Comparison of ENCODE assay signal across 8 mouse cellular contexts in the genomic region with DNA sequence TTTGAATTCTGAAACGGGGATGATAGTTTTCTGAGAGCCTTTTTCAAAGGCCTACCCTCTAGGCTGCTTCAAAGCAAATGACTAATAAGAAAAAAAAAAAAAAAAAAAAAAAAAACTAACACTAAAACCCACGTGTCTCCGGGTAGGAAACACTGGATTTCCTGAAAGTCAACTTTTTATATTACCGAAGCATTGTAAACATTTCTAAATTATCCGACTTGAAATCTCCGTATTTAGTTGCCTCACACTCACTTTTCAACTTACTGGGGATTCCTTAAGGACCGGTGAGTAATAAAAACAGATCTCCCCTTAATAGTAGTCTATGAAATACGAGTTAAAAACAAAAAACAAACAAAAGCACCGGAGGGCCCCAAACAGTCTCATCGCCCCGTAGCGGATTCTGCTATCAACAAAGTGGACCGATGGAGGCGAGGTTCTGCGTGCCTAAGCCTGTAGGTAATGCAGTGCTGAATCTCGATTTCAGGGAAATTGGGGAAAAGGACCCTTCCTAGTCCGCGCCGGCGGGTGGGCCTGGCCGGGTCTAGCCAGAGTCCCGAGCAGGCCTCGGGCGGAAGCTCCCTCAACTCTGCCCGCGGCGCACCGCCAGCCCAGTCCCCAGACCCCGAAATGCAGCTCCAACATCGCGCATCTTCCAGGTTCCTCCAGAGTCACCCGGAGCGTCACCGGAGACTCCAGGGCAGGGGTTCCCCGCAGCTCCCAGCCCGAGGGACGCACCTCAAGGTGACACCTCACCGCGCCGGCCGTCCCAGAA. TPM values are rescaled to one million over a fixed set of nuclear protein-coding genes. Genes with fewer than 3 reads are reported as not detected.
DNase-seq lines count a peak whose midpoint lies in the region; ATAC-seq and TF ChIP-seq lines count a peak whose summit lies in the region.

No protein-coding gene starts in this region.

- TF ChIP-seq POLR2A in CH12.LX (IDR thresholded peaks at IDR 0.05; ENCODE audit: low read depth, low read length), result no peak

- dilution Hi-C loops in CH12.LX (cut with MboI; ENCODE audit: extremely low pct_ligation_motif_present, extremely low pct_unique_long_range_greater_than_20kb, low sequenced_read_pairs), result no loop called here

- no peaks in the 10 kb centered on the region for H3K9me3 ChIP-seq in CH12.LX (replicated peaks; ENCODE audit: low read length)
- no peaks in the 10 kb centered on the region for H3K9me3 ChIP-seq in limb, embryonic 15.5 days
- no peaks in the 10 kb centered on the region for H3K9me3 ChIP-seq in midbrain, postnatal 0 days (ENCODE audit: low read length)

- peak overlapping the region; percentile 85 for H3K4me2 ChIP-seq in CH12.LX (ENCODE audit: insufficient read depth, low read depth, poor library complexity, severe bottlenecking)
- H3K4me2 ChIP-seq in limb, embryonic 15.5 days, result peak overlapping the region; percentile 64
- H3K4me2 ChIP-seq in midbrain, postnatal 0 days (ENCODE audit: low read depth, low read length, poor library complexity, severe bottlenecking), result peak overlapping the region; percentile 68

- peaks cover 0 to 4% of the 10 kb centered on the region in 2 experiments for H3K36me3 ChIP-seq in CH12.LX (replicated peaks in 1 of 2; ENCODE audit: control insufficient read depth in 1 of 2, insufficient read depth in 1 of 2, low read length in 1 of 2)
- H3K36me3 ChIP-seq in limb, embryonic 15.5 days, result no peaks in the 10 kb centered on the region
- no peaks in the 10 kb centered on the region for H3K36me3 ChIP-seq in midbrain, postnatal 0 days (ENCODE audit: insufficient read depth, low read length)

- TF ChIP-seq CTCF in CH12.LX (conservative IDR thresholded peaks at IDR 0.05 in 1 of 2, IDR thresholded peaks at IDR 0.05 in 1 of 2; ENCODE audit: low read depth in 2 of 2, low read length in 2 of 2), result no peak
- TF ChIP-seq CTCF in midbrain, postnatal 0 days (IDR thresholded peaks at IDR 0.05), result no peak

- DNase-seq in heart, adult 9 months (ENCODE audit: low spot score in 2 of 2), result peak; percentile 2
- DNase-seq in heart, adult 18-20 months, result no peak
- DNase-seq in CH12.LX (ENCODE audit: extremely low read depth), result peak; percentile 38
- DNase-seq in embryo, embryonic 11 days, result peak; percentile 72
- peak; percentile 61 to 64 for DNase-seq in heart, postnatal 14 days
- peak; percentile 35 for DNase-seq in midbrain, postnatal 0 days (ENCODE audit: low spot score)
- DNase-seq in ovary, postnatal 36 days (ENCODE audit: low spot score), result no peak

- peak overlapping the region; percentile 81 to 99 (median 97) for H3K4me3 ChIP-seq in CH12.LX (replicated peaks in 1 of 3; ENCODE audit: low read depth in 2 of 3, low read length in 2 of 3, poor library complexity in 1 of 3)
- peak overlapping the region; percentile 95 for H3K4me3 ChIP-seq in limb, embryonic 15.5 days
- H3K4me3 ChIP-seq in midbrain, postnatal 0 days (ENCODE audit: low read depth, low read length), result peak overlapping the region; percentile 66

- ATAC-seq in limb, embryonic 15.5 days (ENCODE audit: insufficient number of reproducible peaks, low FRiP score, low TSS enrichment, low read depth), result peak; percentile 12; the same call in 1 of the 2 replicates
- peak; percentile 50 for ATAC-seq in midbrain, postnatal 0 days (ENCODE audit: low FRiP score)

- no peak for TF ChIP-seq RAD21 in CH12.LX (IDR thresholded peaks at IDR 0.05; ENCODE audit: low read depth, low read length)

- under 1% methylated on average over 41 of the region's 41 CpGs for WGBS in limb, embryonic 15.5 days
- under 1% methylated on average over 41 of the region's 41 CpGs for WGBS in midbrain, postnatal 0 days

- intact Hi-C loops in heart, postnatal 14 days (cut with DNase I), result loop anchor here (10.0 kb wide), 2 partner anchors 519 to 541 kb away; a partner anchor contains a TSS

- peaks cover 39% of the 10 kb centered on the region for H3K79me2 ChIP-seq in CH12.LX (replicated peaks; ENCODE audit: control insufficient read depth, extremely low read depth, insufficient read depth, poor library complexity, severe bottlenecking)

- H3K27ac ChIP-seq in CH12.LX (ENCODE audit: insufficient read depth, low read depth), result peak overlapping the region; percentile 95
- H3K27ac ChIP-seq in limb, embryonic 15.5 days, result peak overlapping the region; percentile 97
- H3K27ac ChIP-seq in midbrain, postnatal 0 days (ENCODE audit: low read depth, low read length), result peak overlapping the region; percentile 80

- peak overlapping the region; percentile 93 for H3K9ac ChIP-seq in CH12.LX (ENCODE audit: insufficient read depth, low read depth)
- H3K9ac ChIP-seq in limb, embryonic 15.5 days, result peak overlapping the region; percentile 88
- peak overlapping the region; percentile 75 for H3K9ac ChIP-seq in midbrain, postnatal 0 days (replicated peaks; ENCODE audit: low read length, poor library complexity, severe bottlenecking)

- in situ Hi-C loops in CH12.LX (cut with MboI; ENCODE audit: low pct_ligation_motif_present, low pct_unique_long_range_greater_than_20kb, low sequenced_read_pairs), result no loop called here

- peaks cover 0 to 28% of the 10 kb centered on the region in 2 experiments; a peak in 2 of 4 replicates for H3K4me1 ChIP-seq in CH12.LX (ENCODE audit: control insufficient read depth in 1 of 2, insufficient read depth in 2 of 2)
- H3K4me1 ChIP-seq in limb, embryonic 15.5 days, result peaks cover 7% of the 10 kb centered on the region; the same call in 1 of the 2 replicates
- no peaks in the 10 kb centered on the region; the same call in 1 of the 2 replicates for H3K4me1 ChIP-seq in midbrain, postnatal 0 days (ENCODE audit: insufficient read depth, low read length)

- H3K27me3 ChIP-seq in CH12.LX (replicated peaks), result no peaks in the 10 kb centered on the region
- no peaks in the 10 kb centered on the region for H3K27me3 ChIP-seq in limb, embryonic 15.5 days
- no peaks in the 10 kb centered on the region for H3K27me3 ChIP-seq in midbrain, postnatal 0 days (ENCODE audit: insufficient read depth, low read length)

- no peak for TF ChIP-seq EP300 in CH12.LX (IDR thresholded peaks at IDR 0.05; ENCODE audit: low read length)

TF ChIP-seq in CH12.LX, 34 proteins besides CTCF, POLR2A, EP300 and RAD21:
- peak; percentile 88 for TF ChIP-seq ZNF384 (IDR thresholded peaks at IDR 0.05; ENCODE audit: low read depth, low read length)
- no peak for TF ChIP-seq PAX5 (IDR thresholded peaks at IDR 0.05; ENCODE audit: low read length)
- no peak for TF ChIP-seq ZC3H11A (IDR thresholded peaks at IDR 0.05; ENCODE audit: low read depth, low read length)
- no peak for TF ChIP-seq NRF1 (IDR thresholded peaks at IDR 0.05; ENCODE audit: low read depth, low read length)
- TF ChIP-seq IRF4 (IDR thresholded peaks at IDR 0.05; ENCODE audit: low read depth, low read length), result no peak
- TF ChIP-seq ETS1 (conservative IDR thresholded peaks at IDR 0.05; ENCODE audit: low read depth, low read length), result no peak
- no peak for TF ChIP-seq MEF2A (IDR thresholded peaks at IDR 0.05; ENCODE audit: borderline replicate concordance, low read depth, low read length)
- TF ChIP-seq MAZ (IDR thresholded peaks at IDR 0.05; ENCODE audit: low read depth, low read length), result no peak
- TF ChIP-seq USF1 (IDR thresholded peaks at IDR 0.05; ENCODE audit: low read depth, low read length), result no peak
- TF ChIP-seq MYC (IDR thresholded peaks at IDR 0.05; ENCODE audit: low read depth, low read length), result peak; percentile 41; the same call in 1 of the 2 replicates
- TF ChIP-seq MXI1 (IDR thresholded peaks at IDR 0.05; ENCODE audit: low read depth, low read length), result peak; percentile 75; the same call in 1 of the 2 replicates
- TF ChIP-seq SMC3 (IDR thresholded peaks at IDR 0.05; ENCODE audit: low read depth, low read length), result no peak

RNA-seq across cellular contexts. Expression of a gene that starts 0.7 kb away (rescaled TPM):
- 1 to 10 TPM; 6.2 to 8.7 TPM for total RNA-seq in heart, adult 18-20 months (2021)
- 45.2 and 54.1 TPM in 2 replicates for total RNA-seq in CH12.LX (2012; rRNA removed)
- total RNA-seq in CH12.LX (2014; rRNA removed), result 105 and 120 TPM in 2 replicates
- polyA plus RNA-seq in CH12.LX (2012; ENCODE audit: insufficient read length, low read depth), result 88.2 and 95.5 TPM in 2 replicates
- total RNA-seq in heart, postnatal 14 days (2021), result 10 to 100 TPM; 11.8 to 12.9 TPM
- 38.1 and 39.8 TPM in 2 replicates for polyA plus RNA-seq in limb, embryonic 15.5 days (2015; fragmentation: Nextera tagmentation; extraction: Ambion mirVana)
- total RNA-seq in midbrain, postnatal 0 days (2014; rRNA removed), result 62.9 and 81.3 TPM in 2 replicates
- 49.6 and 52.6 TPM in 2 replicates for polyA plus RNA-seq in midbrain, postnatal 0 days (2015; fragmentation: Nextera tagmentation; extraction: Ambion mirVana)

Comparison
In these comparisons a context has a peak if more than half of its experiments do, and no peak if none do; other contexts are left out.
1. DNase-seq: peak in heart, adult 9 months (2 of 2), CH12.LX (single experiment), embryo, embryonic 11 days (single experiment), heart, postnatal 14 days (2 of 2) and midbrain, postnatal 0 days (single experiment); none in heart, adult 18-20 months (0 of 2) and ovary, postnatal 36 days (single experiment).
2. Peak in every context shown above with its lines, with median percentiles within 50 percentile points of each other: H3K27ac ChIP-seq, H3K4me2 ChIP-seq, H3K4me3 ChIP-seq and H3K9ac ChIP-seq.